Mouse (Mus musculus) megakaryocyte-erythroid progenitor cell, adult 5-6 weeks (primary cell): Measurements from ENCODE around the gene Gm8212. TPM values are rescaled to one million over a fixed set of nuclear protein-coding genes. Genes with fewer than 3 reads are reported as not detected.
"Not testable (repeated sequence)": the region's sequence is repeated elsewhere in the genome, so short reads cannot be mapped to it uniquely, and the experiment has no call there.

Source experiments
- ATAC-seq: replicated peaks from 2 replicates; pipeline ENCODE4 v1.8.0; 2016; ENCODE audit warnings: mild to moderate bottlenecking, inconsistent platforms; ENCODE audit not compliant: severe bottlenecking, poor library complexity, low FRiP score, low TSS enrichment
- total RNA-seq, 2 experiments: library from RNA; stranded (forward) in 1 of 2; stranded (reverse) in 1 of 2; fragments of 200-1000, 215-1000 nt in 1 of 2; fragments of >200 nt in 1 of 2; fragmentation: Nextera tagmentation in 1 of 2; gene quantifications; 2 replicates each; pipeline ENCODE4 v1.2.3; 2014 to 2017

Gene Gm8212
- total RNA-seq (2014; fragmentation: Nextera tagmentation) (not detected in 2 replicates), total RNA-seq (2017) (not detected in 2 replicates)

GRCm38 (mm10) chr14:44197361-44197760, at the start of gene Gm8212:
Gm8212 (plus strand) TSS chr14:44197661.
- not testable (repeated sequence) for ATAC-seq

GRCm38 (mm10) chr14:44213154-44213553, 15.7 kb downstream of the Gm8212 start, which contains the start of gene 4930503E14Rik:
4930503E14Rik (minus strand) TSS chr14:44213254.
- not testable (repeated sequence) for ATAC-seq

DNA sequence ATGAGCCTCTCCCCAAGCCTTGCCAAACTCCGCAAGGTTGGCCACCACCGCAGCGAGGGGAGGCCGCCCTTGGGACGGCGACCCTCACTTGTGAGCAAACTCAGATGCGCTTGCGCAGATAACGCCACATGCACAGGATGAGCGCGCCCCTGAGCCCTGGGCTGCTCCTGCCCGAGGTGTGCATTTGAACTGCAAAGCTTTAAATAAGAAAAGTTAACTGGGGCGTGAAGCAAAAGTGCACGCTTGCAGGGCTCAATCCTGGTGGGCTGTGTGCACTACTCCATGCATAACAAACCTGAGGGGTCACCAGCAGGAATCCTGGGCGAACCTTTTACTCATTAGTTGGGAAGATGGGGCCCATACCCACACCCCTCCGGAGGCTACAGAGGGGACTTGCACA, 50.6 kb downstream of the Gm8212 start:
- ATAC-seq, result no peak

Other genes with a start within 250 kb of the Gm8212 start
- gene Ang5, start 240.6 kb upstream of the Gm8212 start, total RNA-seq (2014; fragmentation: Nextera tagmentation), result not detected in 2 replicates
- gene Ang5, start 240.6 kb upstream of the Gm8212 start, total RNA-seq (2017), result not detected in 2 replicates
- gene Ang6, start 195.4 kb upstream of the Gm8212 start, total RNA-seq (2014; fragmentation: Nextera tagmentation), result not detected in 2 replicates
- not detected in 2 replicates for gene Ang6, start 195.4 kb upstream of the Gm8212 start, total RNA-seq (2017)
- gene Ear2, start 95.0 kb upstream of the Gm8212 start, total RNA-seq (2014; fragmentation: Nextera tagmentation), result not detected in 2 replicates
- 10.2 TPM in 1 of 2 replicates, not detected in the other for gene Ear2, start 95.0 kb upstream of the Gm8212 start, total RNA-seq (2017)
- not detected in 2 replicates for gene Gm3327, start 73.8 kb upstream of the Gm8212 start, total RNA-seq (2014; fragmentation: Nextera tagmentation)
- gene Gm3327, start 73.8 kb upstream of the Gm8212 start, total RNA-seq (2017), result not detected in 2 replicates
- gene 4930503E14Rik, start 15.6 kb downstream of the Gm8212 start, total RNA-seq (2014; fragmentation: Nextera tagmentation), result not detected in 2 replicates
- not detected in 2 replicates for gene 4930503E14Rik, start 15.6 kb downstream of the Gm8212 start, total RNA-seq (2017)
- gene Gm8220, start 87.9 kb downstream of the Gm8212 start, total RNA-seq (2014; fragmentation: Nextera tagmentation), result not detected in 2 replicates
- not detected in 2 replicates for gene Gm8220, start 87.9 kb downstream of the Gm8212 start, total RNA-seq (2017)
- gene Gm5930, start 140.9 kb downstream of the Gm8212 start, total RNA-seq (2014; fragmentation: Nextera tagmentation), result not detected in 2 replicates
- not detected in 2 replicates for gene Gm5930, start 140.9 kb downstream of the Gm8212 start, total RNA-seq (2017)
- gene Gm8229, start 167.7 kb downstream of the Gm8212 start, total RNA-seq (2014; fragmentation: Nextera tagmentation), result not detected in 2 replicates
- not detected in 2 replicates for gene Gm8229, start 167.7 kb downstream of the Gm8212 start, total RNA-seq (2017)
- not detected in 2 replicates for gene Gm3371, start 213.0 kb downstream of the Gm8212 start, total RNA-seq (2014; fragmentation: Nextera tagmentation)
- not detected in 2 replicates for gene Gm3371, start 213.0 kb downstream of the Gm8212 start, total RNA-seq (2017)
- not detected in 2 replicates for gene Gm8232, start 236.0 kb downstream of the Gm8212 start, total RNA-seq (2014; fragmentation: Nextera tagmentation)
- gene Gm8232, start 236.0 kb downstream of the Gm8212 start, total RNA-seq (2017), result not detected in 2 replicates